Mouse (Mus musculus) midbrain, postnatal 0 days (tissue): ENCODE measurements around the gene Cnnm2. TPM values are rescaled to one million over a fixed set of nuclear protein-coding genes. Genes with fewer than 3 reads are reported as not detected.
"Not testable (repeated sequence)": the region's sequence is repeated elsewhere in the genome, so short reads cannot be mapped to it uniquely, and the experiment has no call there.

ENCODE experiments used
- ATAC-seq: fragments of 200-750 bp; cut with Nextera tagmentation; 2 replicates; pipeline ENCODE4 v1.8.0; 2017; ENCODE audit warnings: moderate number of reproducible peaks, mild to moderate bottlenecking, moderate TSS enrichment, moderate library complexity; ENCODE audit not compliant: low FRiP score
- DNase-seq: peaks from one replicate; pipeline ENCODE4 v3.0.0-alpha.2; 2015; ENCODE audit warnings: low spot score
- H3K27ac ChIP-seq: fragments of 300-500 bp; sonication (generic); 2 replicates; pipeline ENCODE4 v1.5.1; 2014; ENCODE audit warnings: low read depth, mild to moderate bottlenecking, low read length, mixed read lengths
- H3K27me3 ChIP-seq: fragments of 300-500 bp; sonication (generic); 2 replicates; pipeline ENCODE4 v1.6.1; 2014; ENCODE audit warnings: low read length, control low read depth, mixed read lengths; ENCODE audit not compliant: insufficient read depth
- H3K36me3 ChIP-seq: fragments of 300-500 bp; sonication (generic); 2 replicates; pipeline ENCODE4 v1.6.1; 2014; ENCODE audit warnings: low read length, control low read depth, mixed read lengths; ENCODE audit not compliant: insufficient read depth
- H3K4me1 ChIP-seq: fragments of 300-500 bp; sonication (generic); 2 replicates; pipeline ENCODE4 v1.6.1; 2014; ENCODE audit warnings: mild to moderate bottlenecking, control low read depth, antibody characterized with exemption, low read length, mixed read lengths; ENCODE audit not compliant: insufficient read depth
- H3K4me2 ChIP-seq: fragments of 300-500 bp; sonication (generic); 2 replicates; pipeline ENCODE4 v1.6.1; 2014; ENCODE audit warnings: low read depth, mild to moderate bottlenecking, low read length, mixed read lengths; ENCODE audit not compliant: poor library complexity, severe bottlenecking
- H3K4me3 ChIP-seq: fragments of 300-500 bp; sonication (generic); 2 replicates; pipeline ENCODE4 v1.5.1; 2014; ENCODE audit warnings: low read depth, mild to moderate bottlenecking, low read length, moderate library complexity
- H3K9ac ChIP-seq: fragments of 300-500 bp; sonication (generic); replicated peaks from 2 replicates; pipeline ENCODE4 v1.6.1; 2014; ENCODE audit warnings: mild to moderate bottlenecking, low read length, moderate library complexity, mixed read lengths; ENCODE audit not compliant: poor library complexity, severe bottlenecking
- H3K9me3 ChIP-seq: fragments of 300-500 bp; sonication (generic); 2 replicates; pipeline ENCODE4 v1.6.1; 2016; ENCODE audit warnings: low read length, control low read depth
- CTCF ChIP-seq: IDR thresholded peaks from 2 replicates; pipeline ENCODE4 v1.5.1; 2016; ENCODE audit warnings: antibody characterized with exemption, mild to moderate bottlenecking
- WGBS: fragments of 180-500 bp; shearing (Covaris S2); extraction: QIAGEN DNeasy Blood & Tissue Kit; methylation state at CpG from one replicate; pipeline ENCODE4 v1.1.7; 2014; 5-methylcytosine and 5-hydroxymethylcytosine counted together
- polyA plus RNA-seq: library from polyadenylated mRNA; unstranded; fragments of >200 nt; fragmentation: Nextera tagmentation; extraction: Ambion mirVana; gene quantifications from 2 replicates; pipeline ENCODE4 v1.2.1, GENCODE M21; 2015
- total RNA-seq: library from RNA; depleted of rRNA; stranded (reverse); fragments of >200 nt; gene quantifications from 2 replicates; pipeline ENCODE4 v1.2.3, GENCODE M21; 2014

Cnnm2 gene
- total and polyA plus RNA-seq, 2 experiments from 2014 or later, result 8.3 to 26.1 TPM

GRCm38 (mm10) chr19:46752235-46752634 is 9.2 kb upstream of the Cnnm2 start:
- Histone ChIP-seq H3K9ac (no peak overlapping the region), H3K4me2 (no peak overlapping the region), H3K36me3 (no peaks in the 10 kb centered on the region), H3K27me3 (no peaks in the 10 kb centered on the region), H3K27ac (no peak overlapping the region), H3K4me3 (no peak overlapping the region), H3K4me1 (no peaks in the 10 kb centered on the region), H3K9me3 (no peaks in the 10 kb centered on the region)
- WGBS, result 90% methylated on average over 5 of the region's 5 CpGs
- DNase-seq, result no peak
- no peak for ATAC-seq
- no peak for TF ChIP-seq CTCF

GRCm38 (mm10) chr19:46755066-46755465 is 6.3 kb upstream of the Cnnm2 start:
- Histone ChIP-seq H3K4me3 (no peak overlapping the region), H3K9me3 (no peaks in the 10 kb centered on the region), H3K27ac (no peak overlapping the region), H3K4me2 (no peak overlapping the region), H3K36me3 (no peaks in the 10 kb centered on the region), H3K9ac (no peak overlapping the region), H3K27me3 (no peaks in the 10 kb centered on the region), H3K4me1 (no peaks in the 10 kb centered on the region)
- ATAC-seq (no peak), DNase-seq (no peak)
- TF ChIP-seq CTCF, result no peak
- WGBS, result 53% methylated on average over 9 of the region's 9 CpGs

GRCm38 (mm10) chr19:46756221-46756620 is 5.2 kb upstream of the Cnnm2 start:
- H3K36me3 ChIP-seq, result no peaks in the 10 kb centered on the region
- no peak for TF ChIP-seq CTCF
- H3K4me2 ChIP-seq, result no peak overlapping the region
- no peaks in the 10 kb centered on the region for H3K27me3 ChIP-seq
- no peaks in the 10 kb centered on the region for H3K9me3 ChIP-seq
- no peak overlapping the region for H3K4me3 ChIP-seq
- ATAC-seq (no peak), DNase-seq (no peak)
- no peak overlapping the region for H3K9ac ChIP-seq
- H3K27ac ChIP-seq, result no peak overlapping the region
- no peaks in the 10 kb centered on the region for H3K4me1 ChIP-seq
- 92% methylated on average over 4 of the region's 4 CpGs for WGBS

GRCm38 (mm10) chr19:46759096-46759495 is 2.3 kb upstream of the Cnnm2 start:
- no peak for TF ChIP-seq CTCF
- Histone ChIP-seq H3K9me3 (no peaks in the 10 kb centered on the region), H3K4me2 (no peak overlapping the region), H3K27me3 (no peaks in the 10 kb centered on the region), H3K4me3 (no peak overlapping the region), H3K36me3 (no peaks in the 10 kb centered on the region), H3K9ac (no peak overlapping the region), H3K27ac (no peak overlapping the region), H3K4me1 (0 out of 2 replicates have a peak, but pooled peaks cover 3% of the 10 kb centered on the region)
- ATAC-seq (no peak), DNase-seq (no peak)
- WGBS, result 58% methylated on average over 8 of the region's 8 CpGs

GRCm38 (mm10) chr19:46759909-46760308 is 1.5 kb upstream of the Cnnm2 start:
- H3K4me3 ChIP-seq, H3K36me3 ChIP-seq, ATAC-seq, H3K9ac ChIP-seq, H3K27ac ChIP-seq, DNase-seq, H3K27me3 ChIP-seq, H3K4me1 ChIP-seq, H3K4me2 ChIP-seq, H3K9me3 ChIP-seq: not testable (repeated sequence)
- 89% methylated on average over 10 of the region's 10 CpGs for WGBS

- no peaks in the 10 kb centered on the region for H3K9me3 ChIP-seq
- peak; percentile 89 for DNase-seq
- no peaks in the 10 kb centered on the region for H3K27me3 ChIP-seq
- TF ChIP-seq CTCF, result peak; percentile 95
- ATAC-seq, result peak; percentile 79
- peak overlapping the region; percentile 68 for H3K27ac ChIP-seq
- peak overlapping the region; percentile 97 for H3K4me2 ChIP-seq
- H3K4me3 ChIP-seq, result peak overlapping the region; percentile 73
- 18% methylated on average over 29 of the region's 29 CpGs for WGBS
- H3K36me3 ChIP-seq, result no peaks in the 10 kb centered on the region
- no peak overlapping the region for H3K9ac ChIP-seq
- peaks cover 11% of the 10 kb centered on the region; the same call in 1 of the 2 replicates for H3K4me1 ChIP-seq
Observed at GRCm38 (mm10) chr19:46760375-46761160, 828 bp upstream of the Cnnm2 start.
